In genomic region chr9:100071141-100071540, GRCm38 (mm10) we compare ENCODE assay signal across 29 mouse cellular contexts.
DNase-seq lines count a peak whose midpoint lies in the region; ATAC-seq lines count a peak whose summit lies in the region.
"Had no signal": no experiment of that assay in that cellular context is flagged by ENCODE, and none has a peak within 500 bp of the region (broad histone marks: within the 10 kb centered on the region; RNA-seq: fewer than 3 reads in every experiment).

No protein-coding gene starts in this region.

- no peaks in the 10 kb centered on the region for H3K4me1 ChIP-seq in kidney, embryonic 16.5 days (ENCODE audit: insufficient read depth, low read length)
- H3K4me1 ChIP-seq: embryonic facial prominence, embryonic 10.5 days; embryonic facial prominence, embryonic 13.5 days; forebrain, embryonic 12.5 days; forebrain, embryonic 15.5 days; heart, embryonic 12.5 days; heart, embryonic 15.5 days had no signal

- no peaks in the 10 kb centered on the region for H3K36me3 ChIP-seq in kidney, embryonic 16.5 days (ENCODE audit: insufficient read depth, low read length)
- H3K36me3 ChIP-seq: embryonic facial prominence, embryonic 10.5 days; embryonic facial prominence, embryonic 13.5 days; forebrain, embryonic 12.5 days; forebrain, embryonic 15.5 days; G1E; heart, embryonic 12.5 days; heart, embryonic 15.5 days had no signal

- 0 out of 2 replicates have a peak, but pooled peaks cover 2% of the 10 kb centered on the region for H3K9me3 ChIP-seq in kidney, embryonic 16.5 days (ENCODE audit: low read length)
- H3K9me3 ChIP-seq: embryonic facial prominence, embryonic 10.5 days; embryonic facial prominence, embryonic 13.5 days; forebrain, embryonic 12.5 days; forebrain, embryonic 15.5 days; heart, embryonic 12.5 days; heart, embryonic 15.5 days had no signal

- 86% methylated on average over 5 of the region's 5 CpGs for WGBS in kidney, embryonic 16.5 days

- intact Hi-C loops in heart, postnatal 10 days (cut with DNase I): no loop called here

- H3K4me3 ChIP-seq in kidney, embryonic 16.5 days (ENCODE audit: low read length): no peak overlapping the region
- H3K4me3 ChIP-seq: embryonic facial prominence, embryonic 10.5 days; embryonic facial prominence, embryonic 13.5 days; erythroblast, embryonic 14.5 days; forebrain, embryonic 12.5 days; forebrain, embryonic 15.5 days; heart, embryonic 12.5 days; heart, embryonic 15.5 days had no signal

- no peak for ATAC-seq in kidney, embryonic 16.5 days (ENCODE audit: low FRiP score, low TSS enrichment)
- ATAC-seq: forebrain, embryonic 15.5 days; hindbrain, postnatal 0 days had no signal

- no peak overlapping the region for H3K4me2 ChIP-seq in kidney, embryonic 16.5 days (replicated peaks; ENCODE audit: low read depth, low read length)
- H3K4me2 ChIP-seq: embryonic facial prominence, embryonic 13.5 days; forebrain, embryonic 12.5 days; forebrain, embryonic 15.5 days; heart, embryonic 12.5 days; heart, embryonic 15.5 days; hindbrain, embryonic 14.5 days had no signal

- H3K27me3 ChIP-seq in kidney, embryonic 16.5 days (ENCODE audit: insufficient read depth, low read length): no peaks in the 10 kb centered on the region
- H3K27me3 ChIP-seq: CH12.LX; embryonic facial prominence, embryonic 13.5 days; forebrain, embryonic 12.5 days; forebrain, embryonic 15.5 days; heart, embryonic 12.5 days; heart, embryonic 15.5 days had no signal

- no peak overlapping the region for H3K9ac ChIP-seq in kidney, embryonic 16.5 days (replicated peaks; ENCODE audit: low read length)
- H3K9ac ChIP-seq: embryonic facial prominence, embryonic 13.5 days; forebrain, embryonic 12.5 days; forebrain, embryonic 15.5 days; heart, embryonic 12.5 days; heart, embryonic 15.5 days; hindbrain, embryonic 14.5 days had no signal

- peak; percentile 18 for DNase-seq in kidney, adult 18-20 months
- DNase-seq in kidney, adult 9 months: peak; percentile 76
- DNase-seq in kidney, postnatal 14 days: peak; percentile 17
- no peak for DNase-seq in MN1 (ENCODE audit: low spot score)
- no peak for DNase-seq in heart, postnatal 10 days
- DNase-seq: adrenal gland, adult 2 months; adrenal gland, postnatal 14 days; B cell, adult 2 months; cerebellum, adult 11 months; cerebellum, adult 8-10 months; cerebellum, postnatal 10 days; cerebellum, postnatal 36 days; embryo, embryonic 11 days; gastrocnemius, postnatal 25 days; heart, adult 18-20 months; heart, postnatal 14 days; heart, postnatal 4 days had no signal

- H3K27ac ChIP-seq in kidney, embryonic 16.5 days (ENCODE audit: low read length): no peak overlapping the region
- H3K27ac ChIP-seq: embryonic facial prominence, embryonic 10.5 days; embryonic facial prominence, embryonic 13.5 days; forebrain, embryonic 12.5 days; forebrain, embryonic 15.5 days; heart, embryonic 15.5 days; hindbrain, embryonic 14.5 days; hindbrain, postnatal 0 days had no signal

Comparison
In these comparisons a context has a peak if more than half of its experiments do, and no peak if none do; other contexts are left out.
1. DNase-seq: peak in kidney, adult 18-20 months (single experiment), kidney, adult 9 months (single experiment) and kidney, postnatal 14 days (single experiment); none in MN1 (single experiment) and heart, postnatal 10 days (0 of 2).